Mouse (Mus musculus): Measurements from ENCODE around the gene Lrrc74a.

DNA sequence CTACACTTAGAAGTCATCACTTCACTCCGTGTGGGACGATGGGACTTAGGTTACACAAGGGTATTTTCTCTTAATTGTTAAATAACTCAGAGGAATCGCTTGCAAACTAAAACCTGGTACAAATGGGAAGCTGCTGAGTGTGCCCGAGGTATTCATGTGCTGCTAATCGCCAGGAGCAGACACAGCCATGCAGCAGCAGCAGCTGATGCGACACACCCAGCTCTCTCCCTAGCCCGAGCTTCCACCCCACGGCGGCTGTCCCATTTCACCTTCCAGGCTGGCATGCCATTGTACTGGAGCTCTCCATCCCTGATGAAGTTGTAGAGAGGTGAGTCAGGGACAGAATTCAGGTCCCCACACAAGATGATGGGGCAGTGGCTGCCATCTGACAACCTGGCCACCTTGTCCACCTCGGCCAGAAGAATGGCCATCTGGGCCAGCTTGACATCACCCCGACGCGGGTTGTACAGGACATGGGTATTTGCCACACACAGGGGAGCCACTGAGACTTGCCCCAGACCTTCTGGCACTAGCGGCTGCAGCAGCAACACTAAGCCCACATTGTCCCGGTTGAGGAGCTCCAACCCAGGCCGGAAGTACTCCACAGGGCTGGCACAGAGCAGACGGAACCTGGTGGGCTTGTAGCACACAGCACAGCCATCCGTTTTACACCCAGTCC, 14.1 kb upstream of the Lrrc74a start:
- no peak for TF ChIP-seq CHD2 (IDR thresholded peaks at IDR 0.05; ENCODE audit: low read depth, low read length)
- TF ChIP-seq ZNF384 (IDR thresholded peaks at IDR 0.05; ENCODE audit: low read depth, low read length) = no peak
- no peak for TF ChIP-seq ZC3H11A (IDR thresholded peaks at IDR 0.05; ENCODE audit: borderline replicate concordance, low read depth, low read length)
- TF ChIP-seq MAFK (IDR thresholded peaks at IDR 0.05; ENCODE audit: insufficient read depth, low read depth, low read length) = no peak

All from ES-E14 (cell line).